Mouse (Mus musculus): ENCODE results near the gene Ranbp17. TPM values are rescaled to one million over a fixed set of nuclear protein-coding genes. Genes with fewer than 3 reads are reported as not detected.

The Ranbp17 gene
- total RNA-seq, 2 experiments from 2014 or later, result 7.9 to 8.3 TPM

DNA sequence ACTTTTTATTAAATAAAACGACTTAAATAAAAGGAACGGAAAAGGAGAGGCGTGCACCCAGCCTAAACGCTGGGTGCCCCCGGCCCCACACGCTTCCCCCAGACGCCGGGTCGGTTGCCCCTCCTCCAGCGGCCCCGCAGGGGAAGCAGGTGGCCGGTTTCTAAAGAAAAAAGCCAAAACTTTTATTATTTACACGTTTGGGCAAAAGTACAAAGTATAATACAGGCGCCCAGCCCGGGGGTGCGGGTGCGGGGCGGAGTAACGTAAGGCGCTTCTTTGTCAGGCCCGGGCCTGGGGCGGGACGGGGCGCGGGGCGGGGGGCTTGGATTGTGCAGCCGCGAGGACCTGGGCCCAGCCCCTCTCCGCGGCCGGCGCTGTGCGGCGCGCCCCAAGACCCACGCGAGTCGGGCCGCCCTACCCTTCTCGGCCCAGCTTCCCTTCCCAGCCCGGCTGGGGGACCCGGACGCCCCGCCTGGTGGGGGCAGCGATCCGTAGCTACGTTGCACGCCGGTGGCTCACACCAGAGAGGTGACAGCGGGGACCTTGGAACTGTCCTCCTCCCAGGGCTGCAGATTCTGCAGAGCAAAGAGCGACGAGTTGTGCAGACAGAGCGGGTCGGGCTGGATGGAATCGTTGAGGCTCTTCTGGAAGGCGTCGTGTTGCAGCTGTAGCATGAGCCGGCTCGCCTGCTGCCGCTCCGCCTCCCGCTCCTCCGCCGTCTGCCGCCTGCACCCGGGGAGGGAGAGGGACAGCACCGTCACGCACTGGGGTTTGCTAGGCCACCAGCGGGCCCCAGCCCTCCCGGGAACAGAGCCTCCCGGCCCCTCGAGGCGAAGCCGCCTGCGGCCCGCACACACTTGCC is 312.6 kb downstream of the Ranbp17 start:
- intact Hi-C loops (cut with DNase I), result no loop called here
- peak in 1 of 2 experiments; percentile 11 for DNase-seq (ENCODE audit: low spot score in 2 of 2)

DNA sequence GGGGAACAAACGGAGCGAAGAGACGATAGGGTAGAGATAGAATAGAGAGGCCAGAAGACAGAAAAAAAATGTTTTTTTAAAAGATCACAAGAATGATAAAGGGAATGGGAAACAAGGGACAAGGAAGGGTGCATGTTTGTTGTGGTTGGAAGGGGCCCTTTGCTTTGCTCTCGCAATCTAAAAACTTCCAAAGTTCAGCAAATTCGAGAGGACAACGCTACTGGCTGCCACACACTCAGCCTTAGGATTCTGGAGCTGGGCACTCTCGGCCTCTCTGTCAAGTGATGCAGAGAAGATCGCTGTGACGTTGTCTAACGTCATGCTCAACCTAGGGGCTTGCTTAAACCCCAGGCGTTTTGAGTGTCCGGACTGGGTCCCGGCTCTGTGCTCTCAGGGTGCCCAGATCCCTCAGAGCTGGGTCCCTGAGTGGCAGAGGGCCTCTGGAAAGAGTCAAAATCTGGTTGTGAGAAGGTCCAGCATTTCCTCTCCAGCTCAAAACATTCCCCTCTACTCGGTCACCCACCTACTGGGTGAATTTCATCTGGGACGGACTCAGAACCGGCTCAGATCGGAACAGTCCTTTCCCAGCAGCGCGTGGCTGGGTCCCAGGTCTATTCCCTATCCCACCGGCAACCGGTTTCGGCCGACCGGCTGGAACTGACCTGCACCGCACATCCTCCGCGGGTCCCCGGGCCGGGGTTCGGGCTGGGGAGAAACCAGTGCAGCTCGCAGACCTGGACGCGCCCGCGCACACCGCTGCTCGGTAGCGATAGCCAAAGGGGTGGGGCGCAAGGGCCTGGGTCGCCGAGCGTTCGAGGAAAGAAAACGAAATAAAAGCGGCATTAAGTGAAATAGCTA is 313.4 kb downstream of the Ranbp17 start:
- intact Hi-C loops (cut with DNase I), result no loop called here
- DNase-seq (ENCODE audit: low spot score in 2 of 2), result peak in 1 of 2 experiments; percentile 18

DNA sequence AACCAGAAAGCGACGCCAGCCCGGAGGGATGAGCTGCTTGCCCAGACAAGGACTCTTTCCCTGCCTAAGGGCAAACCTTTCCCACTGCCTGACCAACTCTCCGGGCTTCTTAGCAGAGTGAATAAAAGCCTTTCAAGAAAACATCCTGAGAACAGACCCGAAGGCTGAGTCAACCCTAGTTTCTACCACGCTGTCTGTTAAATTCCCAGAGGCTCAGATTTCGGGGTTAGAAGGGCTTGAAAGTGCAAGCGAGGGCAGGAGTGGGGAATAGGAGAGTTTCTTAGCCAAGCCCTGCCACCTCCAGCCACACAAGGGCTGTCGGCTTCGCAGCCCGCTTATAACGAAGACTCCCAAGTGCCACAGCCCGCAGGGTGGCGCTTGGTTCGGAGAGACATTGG is 314.4 kb downstream of the Ranbp17 start:
- DNase-seq (ENCODE audit: low spot score in 2 of 2), result no peak

DNA sequence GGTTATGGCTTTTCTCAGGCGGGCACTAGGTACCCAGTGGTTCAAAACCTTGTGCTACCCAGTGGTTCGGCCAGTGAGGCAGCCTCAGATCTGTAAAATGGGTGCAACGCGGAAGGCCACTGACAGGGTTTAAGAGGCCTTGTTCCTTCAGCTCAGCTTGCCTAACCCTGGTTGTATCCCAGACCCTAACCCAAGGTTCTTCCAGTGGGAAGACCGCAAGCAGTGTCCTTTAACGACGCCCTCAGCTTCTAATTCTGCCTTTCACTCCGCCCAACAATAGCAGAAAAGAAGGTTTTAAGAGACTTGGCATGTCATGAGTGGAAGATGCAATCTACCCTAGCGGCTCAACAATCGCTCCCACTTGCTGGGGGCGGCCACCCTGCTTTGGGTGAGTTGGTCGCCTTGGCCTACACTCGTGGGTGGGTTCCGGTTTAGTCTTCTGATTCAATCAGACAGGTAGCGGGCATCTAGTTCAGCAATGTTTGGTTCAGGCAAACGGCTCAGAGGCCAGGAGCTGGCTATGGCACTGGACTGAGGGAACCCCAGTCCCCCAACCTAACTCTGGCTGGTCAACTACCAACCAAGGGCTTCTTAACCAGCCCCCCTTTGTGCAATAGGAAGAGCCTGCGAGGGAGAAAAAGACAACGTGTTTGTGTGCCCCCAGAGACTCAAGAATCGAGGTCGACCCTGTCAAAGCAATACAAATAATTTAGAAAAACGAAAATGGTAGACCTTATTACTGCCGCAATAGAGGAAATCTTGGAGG is 315.0 kb downstream of the Ranbp17 start:
- no peak for DNase-seq (ENCODE audit: low spot score in 2 of 2)
- intact Hi-C loops (cut with DNase I), result no loop called here

More for the DNA sequence above, 314.4 kb downstream of the Ranbp17 start:
- intact Hi-C loops (cut with DNase I), result no loop called here

DNA sequence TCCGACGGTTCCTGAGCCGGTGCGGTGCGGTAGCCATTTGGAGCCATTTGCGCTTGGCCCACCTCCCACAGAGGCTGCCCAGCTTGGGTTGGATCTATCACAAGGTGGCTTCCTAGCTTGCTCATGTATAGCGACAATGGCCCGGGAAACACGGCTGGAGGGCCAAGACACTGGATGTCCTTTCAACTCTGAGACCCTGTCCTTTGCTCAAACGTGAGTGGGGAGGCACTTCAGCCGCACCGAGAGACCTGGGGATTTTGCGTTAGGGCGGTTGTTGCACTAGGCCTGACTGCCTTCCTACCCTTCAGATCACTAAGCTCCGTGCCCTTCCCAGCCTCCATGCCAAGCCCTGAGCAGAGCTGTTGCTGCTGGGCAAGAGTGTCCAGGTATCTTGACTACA is 315.9 kb downstream of the Ranbp17 start:
- no peak for DNase-seq (ENCODE audit: low spot score in 2 of 2)
- intact Hi-C loops (cut with DNase I), result loop anchor here (2.0 kb wide), 1 partner anchor 35 kb away; the partner anchor contains the start of gene Npm1

DNA sequence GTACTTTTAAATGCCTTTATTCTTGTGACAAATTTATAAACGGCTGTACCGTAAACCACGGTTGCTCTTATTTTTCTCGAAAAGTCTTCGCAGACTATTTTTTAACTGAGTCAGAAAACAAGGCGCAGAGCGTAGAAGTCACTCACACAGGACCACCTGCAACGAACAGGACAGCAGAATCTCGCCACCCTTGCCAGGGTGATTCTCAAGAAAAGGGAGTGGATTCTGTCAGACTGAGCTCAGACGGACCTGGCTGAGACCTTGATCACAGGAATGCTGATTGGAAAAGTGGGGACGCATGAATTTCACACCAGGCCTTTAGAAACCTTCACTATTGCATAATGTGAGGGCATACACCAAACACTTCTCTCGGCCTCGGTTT is 316.4 kb downstream of the Ranbp17 start:
- intact Hi-C loops (cut with DNase I), result loop anchor here (2.0 kb wide), 1 partner anchor 34 kb away; the partner anchor contains the start of gene Npm1
- no peak for DNase-seq (ENCODE audit: low spot score in 2 of 2)

DNA sequence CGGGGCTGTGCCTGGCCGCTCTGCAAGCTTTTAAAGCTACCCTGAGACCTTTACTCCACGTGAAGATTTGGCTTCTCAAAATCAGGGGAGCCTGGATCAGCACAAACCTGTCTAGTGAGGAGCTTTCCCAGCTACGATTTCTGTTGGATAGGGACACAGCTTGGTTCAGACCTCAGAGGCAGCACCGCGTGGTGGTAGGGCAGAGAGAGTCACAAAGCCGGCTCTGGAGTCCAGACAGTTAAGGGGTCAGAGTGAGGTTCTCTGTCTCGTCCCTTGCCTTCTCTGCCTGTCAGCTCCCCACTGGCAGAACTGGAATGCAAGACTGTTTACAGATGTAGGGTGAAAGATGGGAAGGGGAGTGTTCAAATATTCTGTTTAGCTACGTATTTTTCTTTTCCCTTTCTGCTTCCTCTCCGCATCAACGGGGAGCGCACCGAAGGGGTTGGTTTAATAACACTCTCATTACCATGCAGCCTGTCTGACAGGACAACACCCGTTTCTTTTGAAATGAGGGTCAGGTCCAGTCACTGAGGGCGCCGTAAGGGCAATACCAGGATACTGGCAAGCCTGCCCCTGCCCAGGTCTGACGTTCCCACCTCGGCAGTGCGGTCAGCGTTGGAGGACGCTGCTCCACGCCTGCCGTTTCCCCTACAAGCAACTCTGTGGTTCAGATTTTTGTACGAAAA is 317.0 kb downstream of the Ranbp17 start:
- intact Hi-C loops (cut with DNase I), result loop anchor here (2.0 kb wide), 1 partner anchor 34 kb away; the partner anchor contains the start of gene Npm1
- no peak for DNase-seq (ENCODE audit: low spot score in 2 of 2)

DNA sequence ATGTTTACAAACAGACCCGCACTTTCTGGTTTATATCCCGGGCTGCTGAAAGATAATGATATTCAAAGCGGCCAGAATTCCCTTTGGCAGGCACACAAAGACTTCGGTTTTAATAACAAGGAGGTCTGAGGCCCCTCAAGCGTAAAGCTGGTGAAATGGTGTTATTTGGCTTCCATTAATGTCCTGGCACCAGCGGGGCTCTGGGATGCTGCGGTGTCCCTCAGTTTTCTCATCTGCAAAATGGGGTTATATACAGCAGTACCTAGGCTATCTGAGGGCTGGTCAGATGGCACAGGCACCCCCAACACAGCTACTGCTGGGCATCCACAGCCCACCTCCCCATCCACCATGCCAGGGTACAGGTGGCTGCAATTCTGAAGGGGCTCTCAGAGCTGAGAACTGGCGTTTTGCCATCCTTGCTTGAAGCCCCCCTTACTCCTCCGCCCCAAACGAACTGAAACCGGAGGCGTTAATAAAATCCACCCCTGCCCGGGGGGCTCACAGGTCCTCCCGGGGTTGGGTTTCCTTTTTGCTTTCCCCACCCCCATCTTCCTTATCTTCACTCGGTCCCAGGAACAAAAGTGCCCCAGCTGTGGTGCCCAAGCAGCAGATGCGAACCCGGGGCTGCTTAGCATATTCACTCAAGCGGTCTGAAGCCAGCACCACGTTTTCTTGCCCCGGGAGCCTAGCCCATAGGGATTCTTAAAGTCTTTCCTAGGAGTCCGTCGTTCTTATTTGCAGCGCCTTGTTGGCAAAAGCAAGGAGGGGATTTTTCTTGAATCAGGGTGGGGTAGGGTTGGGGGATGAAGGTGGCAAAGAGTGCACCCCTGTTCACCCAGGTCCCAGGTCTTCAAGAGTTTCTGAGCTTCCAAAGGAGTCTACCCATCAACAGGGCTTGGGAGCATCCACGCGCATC is 317.8 kb downstream of the Ranbp17 start:
- no peak for DNase-seq (ENCODE audit: low spot score in 2 of 2)
- intact Hi-C loops (cut with DNase I), result loop anchor here (2.0 kb wide), 1 partner anchor 33 kb away; the partner anchor contains the start of gene Npm1

DNA sequence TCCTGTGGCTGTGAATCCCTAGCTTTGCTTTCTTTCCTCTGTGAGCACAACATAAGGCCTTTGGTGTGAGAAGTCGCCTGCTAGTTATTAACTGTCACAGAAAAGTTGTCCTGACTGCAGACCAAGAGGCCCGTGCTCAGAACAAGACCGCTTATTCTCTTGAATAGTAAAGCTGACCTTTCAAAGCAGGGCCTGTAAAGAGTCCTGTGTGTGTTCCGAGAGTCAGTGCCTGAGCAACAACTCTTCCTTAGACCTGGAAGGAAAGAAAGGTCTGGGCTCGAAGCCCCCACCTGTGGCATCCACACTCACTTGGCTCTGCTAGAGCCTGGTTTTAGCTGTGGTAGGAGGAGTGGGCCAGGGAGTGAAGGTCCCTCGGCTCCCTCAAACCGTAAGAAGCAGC is 318.5 kb downstream of the Ranbp17 start:
- DNase-seq (ENCODE audit: low spot score in 2 of 2), result no peak
- intact Hi-C loops (cut with DNase I), result no loop called here

DNA sequence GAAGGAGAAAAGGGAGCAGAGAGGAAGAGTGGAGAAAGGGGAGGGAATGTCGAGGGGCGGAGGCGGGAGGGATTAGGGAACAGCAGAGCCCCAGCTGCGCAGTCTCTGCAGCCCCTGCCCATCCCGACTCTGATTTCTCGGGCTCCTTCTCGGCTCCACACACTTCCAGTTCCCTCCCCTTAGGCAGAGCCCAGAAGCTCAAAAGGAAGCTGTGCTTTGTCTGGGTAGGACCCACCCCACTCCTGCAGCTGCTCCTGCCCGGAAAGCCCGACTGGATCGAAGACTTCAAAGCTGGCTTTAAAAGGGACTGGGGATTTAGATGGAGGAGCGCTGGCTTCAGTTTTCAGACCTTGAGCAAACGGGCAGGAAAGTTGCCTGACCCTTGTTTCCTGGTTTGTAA is 319.9 kb downstream of the Ranbp17 start:
- no peak for DNase-seq (ENCODE audit: low spot score in 2 of 2)
- intact Hi-C loops (cut with DNase I), result no loop called here

DNA sequence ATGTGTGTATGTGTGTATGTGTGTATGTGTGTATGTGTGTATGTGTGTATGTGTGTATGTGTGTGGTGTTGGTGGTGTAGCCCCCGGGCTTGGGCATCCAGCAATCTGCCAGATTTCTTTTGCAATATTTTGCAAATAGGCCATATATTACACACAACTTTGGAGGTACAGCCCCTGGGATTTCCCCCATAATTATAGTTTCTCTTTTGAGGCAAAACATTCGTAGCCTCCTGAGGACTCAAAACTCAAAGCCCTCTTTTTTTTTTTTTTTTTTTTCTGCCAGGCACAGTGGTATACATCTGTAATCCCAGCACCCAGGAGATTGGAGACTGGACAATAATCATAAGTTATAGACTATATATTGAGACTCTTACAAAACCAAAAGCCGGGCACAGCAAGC is 331.7 kb downstream of the Ranbp17 start:
- DNase-seq (ENCODE audit: low spot score in 2 of 2), result no peak
- intact Hi-C loops (cut with DNase I), result no loop called here

DNA sequence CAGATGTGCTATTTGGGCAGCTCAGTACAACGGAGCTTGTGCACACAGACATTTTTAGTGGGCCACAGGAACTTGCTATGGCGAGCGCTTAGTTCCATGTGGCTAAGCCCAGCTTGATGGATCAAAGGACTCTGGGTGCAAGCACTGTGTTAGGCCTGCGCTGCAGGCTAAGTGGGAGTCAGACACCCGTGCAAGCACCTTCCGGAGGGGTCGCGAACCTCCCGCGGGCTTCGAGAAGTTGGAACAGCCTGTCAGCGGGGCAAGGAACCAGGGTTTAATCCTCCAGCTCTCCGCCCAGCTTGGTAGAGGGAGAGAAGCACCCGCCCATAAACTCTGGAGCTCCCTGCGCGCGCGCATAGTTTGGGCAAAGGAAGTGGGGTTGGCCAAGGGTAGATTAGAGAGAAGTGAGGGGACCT is 332.8 kb downstream of the Ranbp17 start:
- DNase-seq (ENCODE audit: low spot score in 2 of 2), result no peak
- intact Hi-C loops (cut with DNase I), result no loop called here

DNA sequence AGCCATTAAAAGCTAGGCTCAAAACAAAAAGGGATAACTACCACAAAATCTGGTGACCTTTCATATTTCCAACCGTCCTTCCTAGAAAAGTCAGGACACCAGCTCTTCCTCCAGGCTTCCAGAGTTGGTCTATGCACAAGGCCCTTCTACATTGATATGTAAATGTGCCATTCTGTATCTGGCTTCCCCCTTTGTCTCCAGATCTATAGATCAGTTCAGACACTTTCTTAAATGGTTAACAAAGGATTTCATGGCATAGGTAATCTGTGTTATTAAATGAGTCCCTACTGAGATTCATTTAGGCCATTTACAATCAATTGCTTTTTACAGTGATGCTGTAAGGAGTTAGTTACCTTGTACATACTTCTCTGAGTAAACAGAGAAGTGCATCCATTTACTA is 333.7 kb downstream of the Ranbp17 start:
- intact Hi-C loops (cut with DNase I), result loop anchor here (5.0 to 10.0 kb wide), 4 partner anchors 117 to 735 kb away; no protein-coding TSS in a partner anchor
- DNase-seq (ENCODE audit: low spot score in 2 of 2), result no peak

DNA sequence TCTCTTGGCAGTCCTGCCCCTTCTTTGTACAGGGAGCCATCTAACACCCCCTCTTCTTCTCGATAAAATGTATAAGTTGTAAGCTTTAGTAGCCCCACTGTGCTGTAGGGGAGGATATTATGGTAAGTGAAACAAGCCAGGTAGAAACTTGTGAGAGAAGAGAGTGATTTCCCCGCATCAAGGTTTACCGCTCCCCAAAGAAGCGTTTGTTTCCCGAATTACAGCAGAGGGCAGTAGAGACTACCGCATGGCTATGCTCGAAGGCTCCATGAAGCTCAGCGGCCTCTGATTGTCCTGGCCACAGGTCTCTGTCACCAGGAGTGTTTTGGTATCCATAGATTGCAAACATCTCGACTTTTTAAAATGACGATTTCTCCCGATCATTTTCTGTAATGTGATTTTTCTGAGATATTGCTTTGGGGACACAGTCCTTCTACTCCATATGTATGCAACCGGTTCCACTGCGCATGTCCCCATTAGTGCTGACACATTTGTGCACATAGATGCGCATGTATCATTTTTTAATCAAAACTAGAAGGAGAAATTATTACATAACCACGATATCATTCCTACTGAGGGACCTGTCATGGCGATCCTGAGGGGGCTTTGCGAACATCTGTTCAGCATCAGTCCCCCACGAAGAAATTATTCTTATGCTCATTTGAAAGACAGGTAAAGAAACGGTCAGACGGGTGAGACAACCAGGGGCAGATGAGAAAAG is 336.9 kb downstream of the Ranbp17 start:
- intact Hi-C loops (cut with DNase I), result loop anchor here (2.0 to 10.0 kb wide), 5 partner anchors 121 to 738 kb away; no protein-coding TSS in a partner anchor
- DNase-seq (ENCODE audit: low spot score in 2 of 2), result no peak

DNA sequence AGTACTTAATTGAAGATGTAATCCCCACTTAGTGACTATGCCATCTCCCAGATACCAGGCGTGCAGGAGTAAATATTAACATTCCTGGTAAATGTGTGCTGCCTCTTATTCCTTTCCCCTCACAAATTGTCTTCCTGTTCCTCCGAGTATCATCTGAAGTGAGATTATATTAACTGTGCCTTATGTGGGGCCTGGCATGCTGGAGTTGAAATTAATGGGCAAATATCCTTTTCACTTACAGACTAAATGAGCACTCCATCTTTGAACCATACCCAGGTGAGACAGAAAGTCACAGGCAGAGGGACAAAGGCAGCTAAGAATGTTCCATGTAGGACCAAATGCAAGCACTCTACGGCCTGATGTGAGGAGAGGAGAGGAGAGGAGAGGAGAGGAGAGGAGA is 337.8 kb downstream of the Ranbp17 start:
- intact Hi-C loops (cut with DNase I), result loop anchor here (2.0 to 10.0 kb wide), 5 partner anchors 122 to 739 kb away; no protein-coding TSS in a partner anchor

DNA sequence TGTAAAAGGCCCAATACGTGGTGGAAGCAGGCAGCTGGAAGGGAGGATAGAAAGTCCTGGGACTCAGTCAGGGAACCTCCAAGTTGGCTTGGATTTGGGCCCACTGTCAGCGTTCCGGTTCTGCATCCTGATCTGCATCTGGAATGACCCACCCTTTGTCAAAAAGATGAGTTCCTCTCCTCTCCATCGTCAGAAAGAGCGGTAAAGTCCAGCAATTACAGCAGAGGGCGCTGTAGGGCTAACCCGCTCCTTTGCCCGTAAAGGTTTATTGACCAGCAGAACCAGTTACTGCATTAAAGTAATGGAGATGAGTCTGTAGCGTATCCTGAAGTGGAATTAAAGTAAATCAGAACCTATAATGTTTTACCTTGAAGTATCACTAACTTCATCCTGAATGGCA is 343.1 kb downstream of the Ranbp17 start:
- intact Hi-C loops (cut with DNase I), result loop anchor here (10.0 kb wide), 1 partner anchor 744 kb away; no protein-coding TSS in a partner anchor
- DNase-seq (ENCODE audit: low spot score in 2 of 2), result peak in 1 of 2 experiments; percentile 35

More for the DNA sequence above, 337.8 kb downstream of the Ranbp17 start:
- DNase-seq (ENCODE audit: low spot score in 2 of 2), result no peak

DNA sequence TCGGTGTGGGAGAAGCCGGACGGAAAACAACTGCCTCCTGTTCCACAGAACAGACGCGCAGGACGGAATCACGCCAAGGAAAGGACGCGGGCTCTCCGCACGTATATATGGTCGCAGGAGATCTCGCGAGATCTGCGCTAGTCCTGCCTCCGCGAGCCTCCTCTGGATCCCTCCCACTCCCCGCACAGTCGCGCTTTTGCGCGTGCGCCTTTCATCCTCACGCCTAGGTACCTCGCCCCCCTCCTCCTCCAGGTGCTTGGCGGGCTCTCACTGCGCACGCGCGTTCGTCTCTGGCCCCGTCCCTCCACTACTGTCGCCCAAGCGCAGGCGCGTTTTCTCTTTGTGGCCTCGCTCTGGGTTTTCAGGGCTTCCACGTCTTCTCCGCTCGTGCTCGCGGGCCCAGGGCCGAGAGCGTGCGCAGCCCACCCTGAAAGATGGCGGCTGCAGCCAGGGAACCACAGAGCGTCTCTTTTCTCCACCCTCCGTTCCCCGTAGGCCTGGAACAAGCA is 350.5 kb downstream of the Ranbp17 start, which contains the start of gene Npm1:
Npm1 (minus strand) TSS at position 209 of the 509 bp plus-strand sequence.
- peak; percentile 100 for DNase-seq (ENCODE audit: low spot score in 2 of 2)
- intact Hi-C loops (cut with DNase I), result loop anchor here (2.0 kb wide), 1 partner anchor 34 kb away; no protein-coding TSS in a partner anchor
